Mouse (Mus musculus) cerebellum, adult 2 months (tissue): ENCODE data around the gene Cfb.

Source experiments
- CTCF ChIP-seq: fragments of 200-500 bp; IDR thresholded peaks from 2 replicates; pipeline ENCODE4 v1.5.1; 2011; ENCODE audit warnings: low read depth, mild to moderate bottlenecking, control low read depth, low read length, moderate library complexity, borderline replicate concordance; ENCODE audit not compliant: insufficient read depth
- POLR2A ChIP-seq: fragments of 200-500 bp; IDR thresholded peaks from 2 replicates; pipeline ENCODE4 v1.6.1; 2011; ENCODE audit warnings: low read length, control low read depth, borderline replicate concordance; ENCODE audit not compliant: insufficient read depth

DNA sequence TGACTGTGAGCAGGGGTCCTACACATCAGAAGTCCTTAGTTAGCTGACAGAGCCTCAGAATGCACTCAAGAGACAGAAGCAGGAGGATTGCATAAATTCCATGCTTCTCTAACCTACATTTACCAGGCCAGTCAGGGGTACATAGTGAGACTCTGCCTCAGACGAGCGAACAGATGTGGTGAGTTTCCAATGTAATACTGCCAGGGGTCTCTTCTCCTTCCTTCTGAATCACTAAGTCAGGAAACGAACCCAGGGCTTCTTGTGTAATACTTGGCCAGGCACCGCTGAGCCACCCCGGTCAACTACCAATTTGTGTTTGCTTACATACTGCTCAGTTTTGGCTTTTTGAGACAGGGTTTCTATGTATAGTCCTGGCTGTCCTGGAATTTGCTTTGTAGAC is 25.6 kb upstream of the Cfb start:
- TF ChIP-seq CTCF (no peak), POLR2A (no peak)
